Mouse (Mus musculus) midbrain, embryonic 13.5 days (tissue): ENCODE results near the gene Ifrd2. TPM values are rescaled to one million over a fixed set of nuclear protein-coding genes. Genes with fewer than 3 reads are reported as not detected.

Experiments
- ATAC-seq: fragments of 200-750 bp; cut with Nextera tagmentation; 2 replicates; pipeline ENCODE4 v1.8.0; 2017; ENCODE audit warnings: mild to moderate bottlenecking, moderate TSS enrichment, moderate library complexity
- H3K27ac ChIP-seq: fragments of 300-500 bp; sonication (generic); 2 replicates; pipeline ENCODE4 v1.5.1; 2015; ENCODE audit warnings: inconsistent platforms, mild to moderate bottlenecking, moderate library complexity
- H3K27me3 ChIP-seq: fragments of 300-500 bp; sonication (generic); 2 replicates; pipeline ENCODE4 v1.6.1; 2015; ENCODE audit warnings: mild to moderate bottlenecking, inconsistent platforms
- H3K36me3 ChIP-seq: fragments of 300-500 bp; sonication (generic); 2 replicates; pipeline ENCODE4 v1.6.1; 2015; ENCODE audit warnings: mild to moderate bottlenecking, inconsistent platforms
- H3K4me1 ChIP-seq: fragments of 300-500 bp; sonication (generic); replicated peaks from 2 replicates; pipeline ENCODE4 v1.6.1; 2015; ENCODE audit warnings: inconsistent platforms
- H3K4me2 ChIP-seq: fragments of 300-500 bp; sonication (generic); replicated peaks from 2 replicates; pipeline ENCODE4 v1.6.1; 2015; ENCODE audit warnings: moderate library complexity, mild to moderate bottlenecking, inconsistent platforms
- H3K4me3 ChIP-seq: fragments of 300-500 bp; sonication (generic); replicated peaks from 2 replicates; pipeline ENCODE4 v1.5.1; 2015; ENCODE audit warnings: mild to moderate bottlenecking, inconsistent platforms
- H3K9ac ChIP-seq: fragments of 300-500 bp; sonication (generic); replicated peaks from 2 replicates; pipeline ENCODE4 v1.6.1; 2015; ENCODE audit warnings: mild to moderate bottlenecking, inconsistent platforms
- H3K9me3 ChIP-seq: fragments of 300-500 bp; sonication (generic); 2 replicates; pipeline ENCODE4 v1.6.1; 2016; ENCODE audit warnings: mild to moderate bottlenecking, inconsistent platforms
- WGBS: fragments of 180-500 bp; shearing (Covaris S2); methylation state at CpG from one replicate; pipeline ENCODE4 v1.1.7; 2015; 5-methylcytosine and 5-hydroxymethylcytosine counted together
- polyA plus RNA-seq: library from polyadenylated mRNA; unstranded; fragments of >200 nt; fragmentation: Nextera tagmentation; extraction: Ambion mirVana; gene quantifications from 2 replicates; pipeline ENCODE4 v1.2.1, GENCODE M21; 2015

Ifrd2 gene
- polyA plus RNA-seq, 1 experiment from 2014 or later = 14.7 TPM

DNA sequence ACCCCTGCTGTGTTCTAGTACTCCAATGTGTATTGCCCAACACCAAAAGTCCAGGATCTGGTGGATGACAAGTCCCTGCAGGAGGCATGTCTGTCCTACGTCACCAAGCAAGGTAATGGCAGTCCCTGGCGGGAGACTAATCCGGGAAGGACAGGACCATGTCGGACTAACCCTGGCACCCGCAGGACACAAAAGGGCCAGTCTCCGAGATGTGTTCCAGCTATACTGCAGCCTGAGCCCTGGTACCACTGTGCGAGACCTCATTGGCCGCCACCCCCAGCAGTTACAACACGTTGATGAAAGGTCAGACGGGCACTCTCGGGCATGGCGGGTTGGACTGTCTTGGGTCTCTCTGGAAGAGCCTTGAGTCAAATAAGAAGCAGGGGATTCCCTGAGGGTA lies 42.7 kb upstream of the Ifrd2 start:
- Histone ChIP-seq H3K36me3 (peaks cover 29% of the 10 kb centered on the region), H3K27ac (no peak overlapping the region), H3K4me1 (peaks cover 45% of the 10 kb centered on the region), H3K4me2 (no peak overlapping the region), H3K27me3 (peaks cover 24% of the 10 kb centered on the region), H3K9ac (no peak overlapping the region), H3K4me3 (no peak overlapping the region), H3K9me3 (no peaks in the 10 kb centered on the region)
- ATAC-seq = no peak
- WGBS = 93% methylated on average over 12 of the region's 12 CpGs

DNA sequence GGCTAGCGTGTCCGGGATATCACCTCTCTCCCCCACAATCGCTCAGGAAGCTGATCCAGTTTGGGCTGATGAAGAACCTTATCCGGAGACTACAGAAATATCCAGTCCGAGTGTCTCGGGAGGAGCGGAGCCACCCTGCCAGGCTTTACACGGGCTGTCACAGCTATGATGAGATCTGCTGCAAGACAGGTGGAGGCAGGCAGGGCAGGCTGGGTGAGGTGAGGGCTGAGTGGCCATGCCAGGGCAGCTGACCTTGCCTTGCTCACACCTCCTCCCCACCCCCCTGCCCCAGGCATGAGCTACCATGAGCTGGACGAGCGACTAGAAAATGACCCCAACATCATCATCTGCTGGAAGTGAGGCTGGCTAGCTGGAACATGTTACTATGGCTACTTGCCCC lies 42.2 kb upstream of the Ifrd2 start:
- H3K4me1 ChIP-seq = peaks cover 43% of the 10 kb centered on the region
- no peak overlapping the region for H3K4me2 ChIP-seq
- no peaks in the 10 kb centered on the region for H3K9me3 ChIP-seq
- H3K27ac ChIP-seq = no peak overlapping the region
- peaks cover 28% of the 10 kb centered on the region for H3K27me3 ChIP-seq
- no peak overlapping the region for H3K4me3 ChIP-seq
- H3K36me3 ChIP-seq = peaks cover 24% of the 10 kb centered on the region
- 91% methylated on average over 10 of the region's 10 CpGs for WGBS
- no peak overlapping the region for H3K9ac ChIP-seq
- no peak for ATAC-seq

DNA sequence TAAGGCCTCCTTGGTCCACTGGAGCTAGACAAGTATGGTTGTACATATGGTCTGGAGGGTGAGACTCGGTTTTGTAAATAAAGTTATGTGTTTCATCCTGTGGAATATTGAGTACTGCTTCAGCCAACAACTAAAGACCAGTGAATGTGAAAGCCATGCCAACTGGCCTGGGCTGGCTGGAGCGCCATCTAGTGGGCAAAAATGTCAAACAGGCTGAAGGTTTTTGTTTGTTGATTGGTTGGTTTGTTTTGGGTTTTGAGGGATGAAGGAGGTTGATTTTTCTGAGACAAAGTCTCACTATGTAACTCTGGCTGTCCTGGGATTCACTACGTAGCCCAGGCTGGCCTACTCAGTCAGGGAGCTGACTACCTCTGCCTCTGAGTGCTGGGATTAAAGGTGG lies 41.8 kb upstream of the Ifrd2 start:
- no peak overlapping the region for H3K4me3 ChIP-seq
- H3K27ac ChIP-seq = no peak overlapping the region
- H3K36me3 ChIP-seq = peaks cover 21% of the 10 kb centered on the region
- H3K27me3 ChIP-seq = peaks cover 32% of the 10 kb centered on the region
- ATAC-seq = no peak
- H3K4me1 ChIP-seq = peaks cover 41% of the 10 kb centered on the region
- no peaks in the 10 kb centered on the region for H3K9me3 ChIP-seq
- H3K9ac ChIP-seq = no peak overlapping the region
- WGBS = 5% methylated on average over 3 of the region's 3 CpGs
- no peak overlapping the region for H3K4me2 ChIP-seq

DNA sequence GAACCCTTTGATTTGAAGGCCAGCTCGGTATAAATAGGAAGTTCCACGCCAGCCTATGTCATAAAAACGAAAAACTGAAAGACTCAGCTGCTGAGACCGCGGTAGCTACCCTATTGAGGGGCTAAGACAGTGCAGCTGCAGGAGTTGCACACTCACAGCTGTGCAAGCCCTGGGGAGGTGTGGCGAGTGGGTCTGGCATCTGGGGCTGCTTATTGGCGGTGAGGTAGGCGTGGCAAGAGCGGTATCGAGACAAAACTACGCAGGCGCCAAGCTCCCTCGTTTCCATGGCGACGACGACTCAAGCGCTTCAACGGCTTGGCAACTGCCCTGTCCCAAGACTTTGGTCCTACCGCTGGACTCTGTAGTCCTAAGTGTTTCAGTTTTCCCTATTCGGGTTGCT lies 40.4 kb upstream of the Ifrd2 start, which contains the start of gene Zmynd10:
Zmynd10 (plus strand) TSS at position 273 of the 400 bp plus-strand sequence.
- H3K4me3 ChIP-seq = peak within 1 kb of the TSS; percentile 26
- peaks cover 47% of the 10 kb centered on the region for H3K27me3 ChIP-seq
- peak within 1 kb of the TSS; percentile 54 for H3K9ac ChIP-seq
- peaks cover 46% of the 10 kb centered on the region for H3K4me1 ChIP-seq
- peak within 1 kb of the TSS; percentile 67 for H3K27ac ChIP-seq
- peak; percentile 59 for ATAC-seq
- WGBS = 3% methylated on average over 20 of the region's 20 CpGs
- peaks cover 21% of the 10 kb centered on the region for H3K36me3 ChIP-seq
- H3K4me2 ChIP-seq = peak within 1 kb of the TSS; percentile 53
- no peaks in the 10 kb centered on the region for H3K9me3 ChIP-seq

DNA sequence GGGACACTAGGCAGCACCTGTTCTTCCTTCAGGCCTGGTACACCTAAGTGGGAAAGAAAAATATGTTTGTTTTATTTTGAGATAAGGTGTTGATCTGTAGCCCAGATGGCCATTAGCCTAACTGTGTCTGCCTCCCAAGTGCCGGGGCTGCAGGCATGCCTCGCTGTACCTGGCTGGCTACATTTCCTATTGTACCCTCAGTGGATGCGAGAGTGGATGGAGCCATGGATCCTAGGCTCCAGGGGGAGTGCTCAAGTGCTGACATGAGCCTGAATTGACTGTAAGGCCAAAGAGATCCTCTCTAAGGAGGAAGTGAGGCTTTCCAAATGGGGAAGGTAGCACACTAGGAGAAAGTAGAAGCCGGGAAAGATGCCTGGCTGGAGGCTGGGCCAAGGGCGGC lies 39.5 kb upstream of the Ifrd2 start:
- no peaks in the 10 kb centered on the region for H3K9me3 ChIP-seq
- peaks cover 41% of the 10 kb centered on the region for H3K4me1 ChIP-seq
- ATAC-seq = no peak
- H3K36me3 ChIP-seq = peaks cover 21% of the 10 kb centered on the region
- H3K27ac ChIP-seq = no peak overlapping the region
- H3K4me2 ChIP-seq = peak overlapping the region; percentile 53; the same call in 1 of the 2 replicates
- 80% methylated on average over 5 of the region's 5 CpGs for WGBS
- peak overlapping the region; percentile 54 for H3K9ac ChIP-seq
- H3K4me3 ChIP-seq = no peak overlapping the region
- H3K27me3 ChIP-seq = peaks cover 56% of the 10 kb centered on the region

DNA sequence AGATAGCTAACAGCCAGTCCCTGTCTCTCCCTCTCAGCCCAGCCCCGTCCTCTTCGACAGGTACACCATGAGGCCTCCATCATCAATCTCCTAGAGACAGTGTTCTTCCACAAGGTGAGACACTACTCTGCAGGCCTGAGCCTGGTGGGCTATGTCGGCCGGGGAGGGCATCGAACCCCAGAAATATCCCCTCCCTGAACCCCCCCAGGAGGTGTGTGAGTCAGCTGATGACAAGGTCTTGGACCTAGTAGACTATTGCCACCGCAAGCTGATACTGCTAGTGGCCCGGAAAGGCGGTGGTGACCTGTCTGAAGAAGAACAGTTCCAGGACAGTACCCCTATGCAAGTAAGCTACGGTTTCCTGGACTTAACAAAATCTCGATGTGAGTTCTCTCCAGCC lies 38.6 kb upstream of the Ifrd2 start:
- 91% methylated on average over 10 of the region's 10 CpGs for WGBS

DNA sequence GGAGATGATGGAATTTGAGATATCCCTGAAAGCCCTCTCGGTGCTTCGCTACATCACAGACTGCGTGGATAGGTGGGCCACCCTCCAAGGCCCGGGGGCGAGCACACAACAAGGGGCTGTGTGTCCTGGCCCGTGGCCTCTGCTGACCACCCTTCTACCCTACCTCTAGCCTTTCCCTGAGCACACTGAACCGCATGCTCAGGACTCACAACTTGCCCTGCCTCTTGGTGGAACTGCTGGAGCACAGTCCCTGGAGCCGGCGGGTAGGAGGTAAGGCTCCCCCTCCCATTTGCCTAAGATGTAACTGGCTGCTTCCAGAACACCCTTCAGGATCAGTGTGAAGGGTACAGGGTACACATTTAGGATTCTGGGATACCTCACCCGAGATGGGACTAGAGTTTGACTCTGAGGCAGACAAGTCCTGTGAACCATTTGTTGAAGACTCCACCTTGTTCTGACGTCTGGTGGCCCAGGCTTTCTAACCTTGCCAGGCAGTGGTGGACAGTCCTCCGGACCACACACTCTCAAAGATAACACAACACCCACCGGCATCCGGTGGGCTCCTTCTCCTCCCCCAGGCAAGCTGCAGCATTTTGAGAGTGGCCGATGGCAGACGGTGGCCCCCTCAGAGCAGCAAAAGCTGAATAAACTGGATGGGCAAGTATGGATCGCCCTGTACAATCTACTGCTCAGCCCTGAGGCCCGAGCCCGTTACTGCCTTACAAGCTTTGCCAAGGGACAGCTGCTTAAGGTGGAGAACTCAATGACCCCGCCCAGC lies 38.0 kb upstream of the Ifrd2 start:
- no peaks in the 10 kb centered on the region for H3K9me3 ChIP-seq
- H3K4me1 ChIP-seq = peaks cover 49% of the 10 kb centered on the region

More for the DNA sequence above, 38.6 kb upstream of the Ifrd2 start:
- Histone ChIP-seq H3K36me3 (peaks cover 16% of the 10 kb centered on the region), H3K4me3 (no peak overlapping the region), H3K9me3 (no peaks in the 10 kb centered on the region), H3K9ac (no peak overlapping the region; the same call in 1 of the 2 replicates), H3K27ac (no peak overlapping the region), H3K27me3 (peaks cover 61% of the 10 kb centered on the region), H3K4me2 (no peak overlapping the region), H3K4me1 (peaks cover 48% of the 10 kb centered on the region)
- ATAC-seq = no peak

DNA sequence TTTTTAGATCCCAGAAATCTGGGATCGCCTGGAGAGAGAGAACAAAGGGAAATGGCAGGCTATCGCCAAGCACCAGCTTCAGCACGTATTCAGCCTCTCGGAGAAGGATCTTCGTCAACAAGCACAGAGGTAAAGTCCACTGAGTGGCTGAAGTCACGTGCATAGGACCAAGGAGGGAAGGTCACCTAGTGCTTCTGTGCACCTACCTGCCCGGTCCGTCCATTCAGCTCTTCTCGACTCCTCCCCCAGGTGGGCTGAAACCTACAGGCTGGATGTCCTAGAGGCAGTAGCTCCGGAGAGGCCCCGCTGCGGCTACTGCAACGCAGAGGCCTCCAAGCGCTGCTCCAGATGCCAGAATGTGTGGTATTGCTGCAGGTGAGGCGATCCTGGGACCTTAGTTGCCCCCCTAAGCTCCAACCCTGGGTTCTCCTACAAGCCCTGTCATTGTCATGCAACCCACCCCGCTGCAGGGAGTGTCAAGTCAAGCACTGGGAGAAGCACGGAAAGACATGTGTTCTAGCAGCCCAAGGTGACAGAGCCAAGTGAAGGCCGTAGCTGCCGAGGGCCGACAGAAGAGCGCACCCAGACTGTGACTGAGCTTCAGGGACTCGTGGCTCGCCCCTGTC lies 36.8 kb upstream of the Ifrd2 start:
- Histone ChIP-seq H3K4me2 (peak overlapping the region; percentile 53), H3K27me3 (peaks cover 61% of the 10 kb centered on the region), H3K4me3 (0 out of 2 replicates have a peak overlapping the region, but pooled peaks have one; percentile 30), H3K4me1 (peaks cover 56% of the 10 kb centered on the region), H3K27ac (no peak overlapping the region), H3K9ac (peak overlapping the region; percentile 54), H3K36me3 (no peaks in the 10 kb centered on the region), H3K9me3 (no peaks in the 10 kb centered on the region)
- WGBS = 25% methylated on average over 23 of the region's 23 CpGs
- no peak for ATAC-seq

More for the DNA sequence above, 38.0 kb upstream of the Ifrd2 start:
- H3K27me3 ChIP-seq = peaks cover 61% of the 10 kb centered on the region
- H3K27ac ChIP-seq = no peak overlapping the region
- 87% methylated on average over 20 of the region's 20 CpGs for WGBS
- peaks cover 9% of the 10 kb centered on the region for H3K36me3 ChIP-seq
- ATAC-seq = no peak
- H3K4me3 ChIP-seq = no peak overlapping the region
- no peak overlapping the region for H3K4me2 ChIP-seq
- H3K9ac ChIP-seq = no peak overlapping the region

DNA sequence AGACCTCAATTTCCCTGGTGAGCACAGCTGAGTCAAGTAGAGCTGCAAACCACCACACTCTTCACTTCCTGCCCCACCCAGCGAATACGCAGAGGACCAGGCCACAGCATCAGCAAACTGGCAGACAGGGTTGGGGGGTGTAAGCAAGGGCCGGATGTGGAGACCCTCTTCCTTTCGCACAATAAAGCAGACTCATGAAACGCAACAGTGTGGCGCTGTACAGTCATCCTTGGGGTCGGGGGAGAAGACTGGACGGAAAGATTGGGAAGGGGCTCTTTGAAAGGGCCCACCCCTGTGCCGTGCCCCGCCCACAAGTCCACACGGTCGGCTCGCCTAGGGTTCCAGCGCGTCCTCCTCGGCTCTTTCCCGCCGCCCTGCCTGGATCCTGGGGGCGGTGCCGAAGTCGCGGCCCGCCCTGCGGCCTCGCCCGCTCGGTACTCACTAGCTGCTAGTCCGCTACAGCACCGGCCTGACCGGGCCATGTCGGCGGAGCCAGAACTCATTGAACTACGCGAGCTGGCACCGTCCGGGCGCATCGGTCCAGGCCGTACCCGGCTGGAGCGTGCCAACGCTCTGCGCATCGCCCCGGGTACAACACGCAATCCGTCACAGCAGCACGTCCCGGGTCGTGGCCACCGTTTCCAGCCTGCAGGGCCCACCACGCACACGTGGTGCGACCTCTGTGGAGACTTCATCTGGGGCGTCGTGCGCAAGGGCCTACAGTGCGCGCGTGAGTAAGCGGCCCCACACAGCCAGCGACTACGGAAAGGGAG lies 36.1 kb upstream of the Ifrd2 start, which contains the start of gene Rassf1:
Rassf1 (plus strand) TSS at position 439 of the 773 bp plus-strand sequence.
- Histone ChIP-seq H3K4me1 (peaks cover 57% of the 10 kb centered on the region), H3K36me3 (no peaks in the 10 kb centered on the region), H3K9ac (peak within 1 kb of the TSS; percentile 54), H3K9me3 (no peaks in the 10 kb centered on the region), H3K27ac (no peak within 1 kb of the TSS), H3K4me2 (peak within 1 kb of the TSS; percentile 53), H3K27me3 (peaks cover 61% of the 10 kb centered on the region), H3K4me3 (peak within 1 kb of the TSS; percentile 30)
- ATAC-seq = no peak
- under 1% methylated on average over 61 of the region's 63 CpGs for WGBS

DNA sequence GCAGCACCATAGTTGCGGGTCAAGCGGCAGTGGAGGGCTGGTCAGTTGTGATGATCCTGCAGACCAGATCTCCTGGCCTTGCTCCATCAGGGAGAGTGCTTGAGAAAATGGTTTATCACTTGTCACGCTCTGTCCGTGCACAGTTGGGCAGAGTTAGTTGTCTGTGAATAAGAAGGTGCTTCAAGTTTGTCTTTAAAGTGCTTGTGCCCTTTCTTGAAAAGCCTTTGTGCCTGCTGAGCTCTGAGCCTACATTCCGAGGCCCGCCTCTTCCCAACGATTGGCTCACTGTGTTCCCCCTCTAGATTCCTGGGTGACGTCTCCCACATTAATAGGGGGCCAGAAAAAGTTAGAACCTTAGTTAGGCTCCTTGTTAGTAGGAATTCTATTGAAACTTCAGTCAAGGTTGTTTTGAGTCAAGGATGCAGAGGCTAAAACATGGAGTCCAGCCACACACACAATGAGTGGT lies 35.5 kb upstream of the Ifrd2 start:
- H3K4me3 ChIP-seq = peak overlapping the region; percentile 30
- no peaks in the 10 kb centered on the region for H3K9me3 ChIP-seq
- peaks cover 5% of the 10 kb centered on the region; the same call in 1 of the 2 replicates for H3K36me3 ChIP-seq
- no peak for ATAC-seq
- peak overlapping the region; percentile 53 for H3K4me2 ChIP-seq
- WGBS = 7% methylated on average over 8 of the region's 8 CpGs
- H3K9ac ChIP-seq = peak overlapping the region; percentile 54
- H3K27ac ChIP-seq = no peak overlapping the region
- H3K27me3 ChIP-seq = peaks cover 61% of the 10 kb centered on the region
- H3K4me1 ChIP-seq = peaks cover 57% of the 10 kb centered on the region

DNA sequence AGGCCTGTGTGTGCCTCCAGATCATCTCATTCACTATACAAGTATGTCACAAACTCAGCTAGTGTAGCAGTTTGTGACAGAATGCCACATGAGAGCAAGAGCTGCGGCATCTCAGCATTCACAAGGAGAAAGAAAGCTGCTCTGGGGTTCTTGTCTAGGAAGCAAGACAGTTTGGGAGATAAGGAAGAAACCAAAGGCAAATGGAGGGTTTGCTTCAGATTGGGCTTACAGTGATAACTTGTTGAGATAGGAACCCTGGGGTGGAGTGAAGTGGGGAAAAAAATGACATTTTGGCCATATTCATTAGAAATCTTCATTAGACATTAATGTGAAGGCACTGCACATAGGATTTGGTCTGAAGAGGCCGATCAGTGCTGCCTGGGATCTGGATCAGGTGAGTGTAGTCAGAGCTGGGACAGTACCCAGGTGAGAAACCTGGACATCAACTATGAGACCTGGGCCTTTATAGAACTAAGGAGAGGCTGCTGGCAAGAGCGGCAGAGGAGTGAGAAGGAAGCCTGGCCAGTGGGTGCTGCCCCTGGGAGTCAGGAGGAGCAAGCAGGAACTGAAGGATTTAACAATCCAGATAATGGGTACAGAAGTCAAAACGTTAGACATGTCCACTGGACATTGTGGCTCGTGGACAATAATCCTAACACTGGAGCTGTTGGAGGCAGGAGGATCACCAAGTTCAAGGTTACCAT lies 34.6 kb upstream of the Ifrd2 start:
- Histone ChIP-seq H3K4me3 (peak overlapping the region; percentile 60; the same call in 1 of the 2 replicates), H3K36me3 (peaks cover 14% of the 10 kb centered on the region), H3K27ac (no peak overlapping the region), H3K9me3 (no peaks in the 10 kb centered on the region), H3K4me1 (peaks cover 51% of the 10 kb centered on the region), H3K27me3 (peaks cover 57% of the 10 kb centered on the region), H3K9ac (no peak overlapping the region), H3K4me2 (peak overlapping the region; percentile 95; the same call in 1 of the 2 replicates)
- 79% methylated on average over 5 of the region's 5 CpGs for WGBS
- ATAC-seq = no peak
